Mouse (Mus musculus) left cerebral cortex, postnatal 10 days (tissue): ENCODE data around the gene Abracl. TPM values are rescaled to one million over a fixed set of nuclear protein-coding genes. Genes with fewer than 3 reads are reported as not detected.
A peak's percentile ranks its signal among the peaks of the same experiment; 100 is the strongest.

Experiments used
- DNase-seq, 2 experiments: peaks; one replicate each; pipeline ENCODE4 v3.0.0; 2021 to 2022; ENCODE audit warnings: low spot score in 2 of 2, mixed read lengths in 1 of 2; ENCODE audit errors: extremely low spot score in 1 of 2
- intact Hi-C: fragments of 180-260 bp; cut with DNase I; formaldehyde crosslinking; loops from one replicate; pipeline ENCODE4 v1.15.1; 2025
- total RNA-seq, 2 experiments: library from RNA; stranded (reverse); gene quantifications; 2 replicates each; pipeline ENCODE4 v1.2.3; 2021

Abracl gene
- total RNA-seq, 2 experiments from 2014 or later, result 17.4 to 21.3 TPM

- no peak for DNase-seq
- intact Hi-C loops, result no loop called here
Measured at GRCm38 (mm10) chr10:18046380-18046779, 23.3 kb upstream of the Abracl start.

DNA sequence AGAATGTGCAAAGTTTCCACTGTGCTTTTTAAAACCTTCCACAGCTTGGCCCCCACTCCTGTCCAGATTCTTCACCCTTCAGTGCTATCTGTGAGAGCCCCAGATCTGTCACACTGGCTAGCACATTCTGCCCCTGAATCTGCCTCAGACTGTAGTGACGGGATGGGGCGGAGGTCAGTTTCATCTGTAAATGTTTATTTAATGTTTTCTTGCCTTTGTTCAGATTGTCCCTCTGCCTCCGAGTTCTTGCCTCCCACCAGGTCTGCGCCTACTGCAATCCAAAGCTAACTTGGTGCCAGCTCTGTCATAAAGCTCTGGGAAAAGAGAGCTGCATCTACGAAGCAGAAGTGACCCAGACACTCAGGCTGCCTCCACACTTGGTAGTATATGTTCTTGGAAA is 13.8 kb upstream of the Abracl start:
- no peak for DNase-seq
- intact Hi-C loops, result no loop called here

- DNase-seq, result no peak
- intact Hi-C loops, result no loop called here
Measured at GRCm38 (mm10) chr10:18034408-18034807, 11.3 kb upstream of the Abracl start.

- DNase-seq, result peak; percentile 47 to 82
- intact Hi-C loops, result loop anchor here (5.0 kb wide), 1 partner anchor 75 kb away; the partner anchor contains the start of gene Heca
Measured at GRCm38 (mm10) chr10:18022312-18022711, 776 bp downstream of the Abracl start.

GRCm38 (mm10) chr10:18021576-18022311 is 1.3 kb downstream of the Abracl start:
- no peak for DNase-seq
- intact Hi-C loops, result loop anchor here (5.0 kb wide), 1 partner anchor 74 kb away; the partner anchor contains the start of gene Heca

DNA sequence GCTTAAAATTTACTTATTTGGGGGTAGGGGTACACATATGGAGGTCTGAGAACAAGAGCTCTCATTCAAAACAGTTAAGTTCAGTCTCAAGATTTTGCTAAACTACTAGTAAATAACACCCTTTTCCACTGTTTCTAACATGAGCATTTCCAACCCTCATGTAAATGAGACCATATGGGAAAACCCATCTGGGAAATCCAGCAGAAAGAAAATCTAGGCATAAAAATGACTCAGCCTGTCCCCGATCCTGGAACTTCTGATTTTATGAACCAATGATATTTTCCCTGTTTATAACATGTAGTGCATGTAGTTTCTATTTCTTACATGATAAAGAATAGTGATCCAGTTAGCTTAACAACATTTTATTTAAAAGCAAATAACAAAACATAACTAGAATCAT is 2.2 kb downstream of the Abracl start:
- no peak for DNase-seq

GRCm38 (mm10) chr10:18020443-18020842 is 2.6 kb downstream of the Abracl start:
- no peak for DNase-seq
- intact Hi-C loops, result loop anchor here (5.0 kb wide), 1 partner anchor 73 kb away; the partner anchor contains the start of gene Heca

More for the DNA sequence above, 2.2 kb downstream of the Abracl start:
- intact Hi-C loops, result loop anchor here (5.0 kb wide), 1 partner anchor 74 kb away; the partner anchor contains the start of gene Heca

DNA sequence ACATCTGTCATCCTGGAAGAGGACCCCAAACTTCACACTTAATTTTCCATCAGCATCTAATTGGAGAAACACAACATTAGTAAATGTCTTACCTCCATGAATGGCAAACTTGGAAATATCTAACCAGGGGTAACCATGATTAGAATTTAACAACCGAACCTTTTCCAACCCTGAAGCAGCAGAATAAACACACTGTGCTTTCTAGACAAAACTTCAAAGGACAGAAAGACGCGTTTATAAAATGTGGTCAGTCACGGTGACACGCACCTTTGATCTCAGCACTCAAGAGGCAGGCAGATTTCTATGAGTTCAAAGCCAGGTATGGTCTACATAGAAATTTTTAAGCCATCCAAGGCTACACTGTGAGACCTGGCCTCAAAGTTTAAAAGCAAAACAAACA is 11.3 kb downstream of the Abracl start:
- intact Hi-C loops, result no loop called here
- DNase-seq, result no peak

DNA sequence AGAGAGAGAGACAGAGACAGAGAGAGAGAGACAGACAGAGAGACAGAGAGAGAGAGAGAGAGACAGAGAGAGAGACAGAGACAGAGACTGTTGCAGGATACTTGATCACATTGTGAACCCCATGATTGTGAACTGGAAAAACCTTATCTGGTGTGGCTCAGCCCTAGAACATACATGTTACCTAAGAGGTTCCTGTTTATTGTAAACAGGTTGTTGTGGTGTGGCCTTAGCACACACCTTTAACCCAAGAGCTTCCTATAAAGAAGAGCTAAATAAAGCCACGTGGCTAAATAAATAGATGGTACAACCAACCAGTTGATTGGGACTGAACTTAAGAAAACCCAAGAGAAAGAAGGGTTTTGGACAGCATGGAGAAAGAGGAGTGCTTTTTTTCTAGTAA is 13.3 kb downstream of the Abracl start:
- DNase-seq, result no peak
- intact Hi-C loops, result no loop called here

DNA sequence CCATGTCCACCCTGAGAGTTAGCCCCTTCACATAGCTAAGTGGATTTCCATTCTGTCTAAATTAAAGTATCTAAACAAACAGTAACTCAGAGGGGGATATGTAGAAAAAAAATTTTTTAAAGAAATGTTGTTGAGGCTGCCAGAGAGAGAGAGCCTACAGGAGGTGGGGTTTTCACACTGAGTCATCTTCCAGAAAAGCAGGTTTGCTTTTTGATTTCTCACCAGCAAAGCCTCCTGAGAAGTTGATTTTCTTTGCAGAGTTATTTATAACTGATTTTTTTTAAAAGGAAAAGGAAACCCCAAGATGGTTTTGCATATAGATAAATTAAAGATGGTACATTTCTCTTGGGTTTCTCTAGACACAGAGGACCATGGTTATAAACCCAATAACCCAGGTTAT is 15.0 kb downstream of the Abracl start:
- DNase-seq, result no peak
- intact Hi-C loops, result no loop called here

GRCm38 (mm10) chr10:18007243-18007642 is 15.8 kb downstream of the Abracl start:
- no peak for DNase-seq

GRCm38 (mm10) chr10:18006756-18007155 is 16.3 kb downstream of the Abracl start:
- intact Hi-C loops, result no loop called here
- no peak for DNase-seq

More at GRCm38 (mm10) chr10:18007243-18007642, 15.8 kb downstream of the Abracl start:
- intact Hi-C loops, result no loop called here

DNA sequence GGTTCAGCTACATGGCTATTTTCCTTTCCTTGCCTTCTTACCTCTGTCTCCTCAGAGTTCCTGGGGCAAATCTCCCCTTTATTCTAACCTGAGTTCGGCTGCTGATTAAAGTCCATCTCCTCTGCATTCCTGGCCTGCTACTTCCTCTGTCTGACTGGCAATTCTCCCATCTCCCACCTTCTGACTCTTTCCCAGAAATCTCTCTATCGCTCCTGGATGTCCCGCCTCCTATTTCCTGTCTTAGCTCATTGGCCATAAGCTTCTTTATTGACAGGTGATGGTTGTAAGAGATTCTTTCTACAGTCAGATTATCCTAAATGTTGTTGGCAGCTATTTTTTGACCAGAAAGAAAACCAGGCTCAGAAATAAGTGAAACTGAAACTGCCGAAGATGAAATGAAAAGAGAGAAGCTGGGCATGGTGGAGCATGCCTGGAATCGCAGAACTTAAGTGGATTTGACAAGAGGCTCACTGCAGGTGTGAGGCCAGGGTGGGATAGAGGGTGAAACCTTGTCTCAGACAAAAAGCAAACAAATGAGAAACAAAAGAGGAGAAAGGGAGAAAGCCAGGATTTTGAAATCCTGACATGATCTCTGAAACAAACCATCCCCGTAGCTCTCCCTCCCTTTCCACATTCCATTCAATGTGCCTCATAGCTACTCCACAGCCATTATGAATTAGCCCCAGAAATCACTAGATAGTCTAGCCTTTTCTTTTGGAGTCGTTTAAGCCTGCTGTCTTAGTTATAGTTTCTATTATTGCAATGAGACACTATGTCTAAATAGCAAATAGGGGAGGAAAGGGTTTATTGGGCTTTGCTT is 17.7 kb downstream of the Abracl start:
- DNase-seq, result no peak
- intact Hi-C loops, result no loop called here

DNA sequence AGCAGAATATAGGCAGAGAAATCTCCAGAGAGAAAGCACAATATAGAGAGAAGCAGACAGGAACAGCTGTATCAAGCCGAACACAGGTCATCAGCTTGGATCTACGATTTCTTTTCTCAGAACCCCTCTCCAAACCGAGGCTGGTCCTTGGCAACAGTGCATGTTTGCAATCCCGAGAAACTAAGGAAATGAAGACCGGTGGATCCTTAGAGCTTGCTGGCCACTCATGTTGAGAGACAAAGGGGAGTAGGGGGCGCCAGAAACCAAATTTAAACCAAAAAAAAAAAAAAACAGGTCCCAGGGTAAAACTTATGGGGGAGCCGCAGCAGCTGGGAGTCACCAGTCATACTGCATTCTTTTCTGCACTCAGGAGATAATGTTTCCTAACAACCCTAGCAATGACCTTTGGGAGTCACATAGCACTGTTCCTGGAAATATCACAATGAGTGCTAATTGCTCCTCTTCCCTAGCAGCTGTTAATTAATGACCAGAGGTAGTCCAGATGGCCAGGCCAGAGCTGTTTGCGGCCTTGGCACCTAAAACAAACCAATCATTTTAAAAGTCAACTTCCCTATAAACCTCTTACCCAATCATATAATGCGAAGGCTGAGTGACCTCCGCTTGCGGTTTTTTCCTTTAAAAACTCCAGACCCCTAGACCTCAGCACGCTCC is 19.0 kb downstream of the Abracl start:
- intact Hi-C loops, result no loop called here
- DNase-seq, result no peak

- intact Hi-C loops, result no loop called here
- DNase-seq, result no peak
Measured at GRCm38 (mm10) chr10:17990576-17990975, 32.5 kb downstream of the Abracl start.

- DNase-seq, result no peak
- intact Hi-C loops, result no loop called here
Measured at GRCm38 (mm10) chr10:17989136-17989535, 34.0 kb downstream of the Abracl start.

DNA sequence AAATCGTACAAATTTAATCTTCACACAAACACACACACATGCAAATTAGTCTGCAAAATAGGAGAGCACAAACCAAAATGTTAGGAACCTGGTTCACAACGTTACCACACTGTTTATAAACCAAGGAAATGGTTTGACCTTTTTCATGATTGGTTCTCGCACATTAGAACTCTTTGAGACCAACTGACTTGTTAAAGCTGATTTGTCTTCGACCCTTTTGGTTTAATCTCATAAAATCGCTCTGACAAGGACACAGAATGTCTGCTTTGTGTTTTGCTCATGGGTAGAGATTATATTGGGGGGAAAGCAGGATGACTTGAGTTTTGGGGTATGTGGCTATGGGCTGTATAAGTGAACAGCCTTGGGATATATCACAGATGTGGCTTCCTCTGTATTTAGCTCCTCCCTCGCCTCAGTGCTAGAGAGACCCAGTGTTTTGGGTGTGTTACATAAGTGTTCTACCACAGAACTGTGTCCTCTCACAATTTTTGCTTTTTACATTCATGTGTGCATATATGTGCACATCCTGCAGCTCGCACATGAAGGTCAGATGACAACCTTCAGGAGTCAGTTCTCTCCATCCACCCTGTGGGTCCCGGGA is 35.2 kb downstream of the Abracl start:
- intact Hi-C loops, result no loop called here
- no peak for DNase-seq

GRCm38 (mm10) chr10:17983313-17983712 is 39.8 kb downstream of the Abracl start:
- intact Hi-C loops, result no loop called here
- peak in 1 of 2 experiments; percentile 19 for DNase-seq

DNA sequence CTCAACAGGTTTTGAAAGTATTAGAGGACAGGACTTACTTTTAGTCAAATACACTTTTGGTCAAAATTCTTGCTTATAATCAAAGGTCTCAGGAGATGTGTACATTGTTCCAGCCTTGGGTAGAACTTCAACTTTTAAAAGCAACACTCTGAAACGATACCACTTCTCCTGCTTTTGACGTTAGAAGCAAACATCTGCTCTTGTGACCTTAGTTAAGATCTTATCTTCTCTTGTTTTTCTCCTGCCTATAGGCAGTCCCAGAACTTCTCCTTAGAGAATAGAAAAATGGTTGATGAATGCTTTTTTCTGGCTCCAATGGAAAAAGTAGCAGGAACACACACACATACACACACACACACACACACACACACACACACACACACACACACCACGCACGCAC is 57.0 kb downstream of the Abracl start:
- intact Hi-C loops, result no loop called here
- DNase-seq, result no peak
